Mouse (Mus musculus) spleen, postnatal 36 days (tissue): ENCODE data around the gene Fdxacb1.
A peak's percentile ranks its signal among the peaks of the same experiment; 100 is the strongest.

Experiments used
- DNase-seq, 2 experiments: peaks; one replicate each; pipeline ENCODE4 v3.0.0; 2022; ENCODE audit warnings: low spot score in 2 of 2, mixed read lengths in 1 of 2

Fdxacb1 gene

GRCm38 (mm10) chr9:50768107-50769002 is at the start of gene Fdxacb1:
Fdxacb1 (plus strand) TSS chr9:50768236.
- DNase-seq = peak; percentile 97

- DNase-seq = no peak
These were observed 49.2 kb upstream of the Fdxacb1 start for GRCm38 (mm10) chr9:50718878-50719277.

- DNase-seq = no peak
These were observed 47.0 kb upstream of the Fdxacb1 start for GRCm38 (mm10) chr9:50721061-50721460.

- DNase-seq = no peak
These were observed 45.6 kb upstream of the Fdxacb1 start for GRCm38 (mm10) chr9:50722451-50722911.

- no peak for DNase-seq
These were observed 44.6 kb upstream of the Fdxacb1 start for GRCm38 (mm10) chr9:50723406-50723805.

GRCm38 (mm10) chr9:50724147-50724546 is 43.9 kb upstream of the Fdxacb1 start:
- no peak for DNase-seq

- DNase-seq = no peak
These were observed 43.2 kb upstream of the Fdxacb1 start for GRCm38 (mm10) chr9:50724661-50725330.

- no peak for DNase-seq
These were observed 42.0 kb upstream of the Fdxacb1 start for GRCm38 (mm10) chr9:50725921-50726590.

GRCm38 (mm10) chr9:50727171-50727924 is 40.7 kb upstream of the Fdxacb1 start:
- no peak for DNase-seq

- DNase-seq = peak; percentile 14 to 25
These were observed 39.9 kb upstream of the Fdxacb1 start for GRCm38 (mm10) chr9:50727925-50728651.

GRCm38 (mm10) chr9:50729600-50729999 is 38.4 kb upstream of the Fdxacb1 start:
- no peak for DNase-seq

GRCm38 (mm10) chr9:50732560-50732959 is 35.5 kb upstream of the Fdxacb1 start:
- no peak for DNase-seq

GRCm38 (mm10) chr9:50734989-50735388 is 33.0 kb upstream of the Fdxacb1 start:
- DNase-seq = peak in 1 of 2 experiments; percentile 8

GRCm38 (mm10) chr9:50738914-50739870 is 28.8 kb upstream of the Fdxacb1 start, which contains the start of gene Dixdc1:
Dixdc1 (minus strand) TSS chr9:50739517.
- DNase-seq = peak; percentile 79

- no peak for DNase-seq
These were observed 26.9 kb upstream of the Fdxacb1 start for GRCm38 (mm10) chr9:50740867-50741784.

- no peak for DNase-seq
These were observed 25.8 kb upstream of the Fdxacb1 start for GRCm38 (mm10) chr9:50742261-50742660.

- no peak for DNase-seq
These were observed 25.3 kb upstream of the Fdxacb1 start for GRCm38 (mm10) chr9:50742744-50743143.

- no peak for DNase-seq
These were observed 22.2 kb upstream of the Fdxacb1 start for GRCm38 (mm10) chr9:50745806-50746205.
